Mouse (Mus musculus) heart, embryonic 12.5 days (tissue): ENCODE data around the gene Ugt2b34. TPM values are rescaled to one million over a fixed set of nuclear protein-coding genes. Genes with fewer than 3 reads are reported as not detected.

Experiments
- ATAC-seq: fragments of 200-750 bp; cut with Nextera tagmentation; 2 replicates; pipeline ENCODE4 v1.8.0; 2017; ENCODE audit warnings: moderate TSS enrichment, moderate library complexity; ENCODE audit not compliant: insufficient number of reproducible peaks, low FRiP score
- H3K27ac ChIP-seq: fragments of 300-500 bp; sonication (generic); 2 replicates; pipeline ENCODE4 v1.5.1; 2016; ENCODE audit warnings: mild to moderate bottlenecking, moderate library complexity; ENCODE audit not compliant: poor library complexity, severe bottlenecking
- H3K27me3 ChIP-seq: fragments of 300-500 bp; sonication (generic); replicated peaks from 2 replicates; pipeline ENCODE4 v1.6.1; 2016; ENCODE audit warnings: mild to moderate bottlenecking, moderate library complexity
- H3K36me3 ChIP-seq: fragments of 300-500 bp; sonication (generic); 2 replicates; pipeline ENCODE4 v1.6.1; 2016; ENCODE audit warnings: mild to moderate bottlenecking, moderate library complexity
- H3K4me1 ChIP-seq: fragments of 300-500 bp; sonication (generic); replicated peaks from 2 replicates; pipeline ENCODE4 v1.6.1; 2016; ENCODE audit warnings: mild to moderate bottlenecking
- H3K4me2 ChIP-seq: fragments of 300-500 bp; sonication (generic); 2 replicates; pipeline ENCODE4 v1.6.1; 2016; ENCODE audit warnings: mild to moderate bottlenecking, moderate library complexity
- H3K4me3 ChIP-seq: fragments of 300-500 bp; sonication (generic); 2 replicates; pipeline ENCODE4 v1.5.1; 2016; ENCODE audit warnings: mild to moderate bottlenecking
- H3K9ac ChIP-seq: fragments of 300-500 bp; sonication (generic); 2 replicates; pipeline ENCODE4 v1.6.1; 2016; ENCODE audit warnings: mild to moderate bottlenecking, moderate library complexity
- H3K9me3 ChIP-seq: fragments of 300-500 bp; sonication (generic); replicated peaks from 2 replicates; pipeline ENCODE4 v1.6.1; 2016; ENCODE audit warnings: mild to moderate bottlenecking, moderate library complexity
- WGBS: fragments of 180-500 bp; shearing (Covaris S2); methylation state at CpG from one replicate; pipeline ENCODE4 v1.1.7; 2016; 5-methylcytosine and 5-hydroxymethylcytosine counted together
- polyA plus RNA-seq: library from polyadenylated mRNA; unstranded; fragments of >200 nt; fragmentation: Nextera tagmentation; extraction: Ambion mirVana; gene quantifications from 2 replicates; pipeline ENCODE4 v1.2.1, GENCODE M21; 2016

Ugt2b34 gene
- polyA plus RNA-seq: 0.10 and 0.46 TPM in 2 replicates

- ATAC-seq: no peak
- no peaks in the 10 kb centered on the region for H3K27me3 ChIP-seq
- 53% methylated on average over 1 of the region's 1 CpGs for WGBS
Observed at GRCm38 (mm10) chr5:86906758-86907157, at the start of gene Ugt2b34. Gene Ugt2b34 (minus strand): TSS chr5:86906937.

GRCm38 (mm10) chr5:86942111-86942510 is 35.4 kb upstream of the Ugt2b34 start:
- Histone ChIP-seq H3K4me2 (no peak overlapping the region), H3K27ac (no peak overlapping the region), H3K9me3 (no peaks in the 10 kb centered on the region), H3K4me1 (no peaks in the 10 kb centered on the region), H3K36me3 (no peaks in the 10 kb centered on the region), H3K27me3 (no peaks in the 10 kb centered on the region), H3K9ac (no peak overlapping the region), H3K4me3 (no peak overlapping the region)
- no peak for ATAC-seq
- WGBS: 76% methylated on average over 2 of the region's 2 CpGs

More at GRCm38 (mm10) chr5:86906758-86907157, at the start of gene Ugt2b34:
- Histone ChIP-seq H3K4me2 (no peak within 1 kb of the TSS), H3K36me3 (no peaks in the 10 kb centered on the region), H3K9ac (no peak within 1 kb of the TSS), H3K4me3 (no peak within 1 kb of the TSS), H3K9me3 (no peaks in the 10 kb centered on the region), H3K27ac (no peak within 1 kb of the TSS), H3K4me1 (no peaks in the 10 kb centered on the region)

GRCm38 (mm10) chr5:86926426-86926825 is 19.7 kb upstream of the Ugt2b34 start, which contains the start of gene Ugt2b1:
Gene Ugt2b1 (minus strand): TSS chr5:86926530.
- Histone ChIP-seq H3K4me3 (no peak within 1 kb of the TSS), H3K27ac (no peak within 1 kb of the TSS), H3K9me3 (no peaks in the 10 kb centered on the region), H3K27me3 (no peaks in the 10 kb centered on the region), H3K36me3 (no peaks in the 10 kb centered on the region), H3K9ac (no peak within 1 kb of the TSS), H3K4me2 (no peak within 1 kb of the TSS), H3K4me1 (no peaks in the 10 kb centered on the region)
- WGBS: 69% methylated on average over 2 of the region's 2 CpGs
- ATAC-seq: no peak

GRCm38 (mm10) chr5:86920661-86921233 is 14.0 kb upstream of the Ugt2b34 start:
- H3K4me3 ChIP-seq: no peak overlapping the region
- ATAC-seq: no peak
- WGBS: 68% methylated on average over 3 of the region's 3 CpGs
- no peaks in the 10 kb centered on the region for H3K4me1 ChIP-seq
- no peaks in the 10 kb centered on the region for H3K9me3 ChIP-seq
- H3K27me3 ChIP-seq: no peaks in the 10 kb centered on the region
- no peak overlapping the region for H3K4me2 ChIP-seq
- H3K36me3 ChIP-seq: no peaks in the 10 kb centered on the region
- H3K9ac ChIP-seq: no peak overlapping the region
- no peak overlapping the region for H3K27ac ChIP-seq

- Histone ChIP-seq H3K27me3 (no peaks in the 10 kb centered on the region), H3K36me3 (no peaks in the 10 kb centered on the region), H3K4me3 (no peak overlapping the region), H3K4me1 (no peaks in the 10 kb centered on the region), H3K9me3 (no peaks in the 10 kb centered on the region), H3K27ac (no peak overlapping the region), H3K9ac (no peak overlapping the region), H3K4me2 (no peak overlapping the region)
- ATAC-seq: no peak
- WGBS: 78% methylated on average over 3 of the region's 3 CpGs
Observed at GRCm38 (mm10) chr5:86911357-86912099, 4.8 kb upstream of the Ugt2b34 start.

- Histone ChIP-seq H3K9ac (no peak overlapping the region), H3K4me3 (no peak overlapping the region), H3K4me2 (no peak overlapping the region), H3K27ac (no peak overlapping the region), H3K4me1 (no peaks in the 10 kb centered on the region), H3K9me3 (no peaks in the 10 kb centered on the region), H3K27me3 (no peaks in the 10 kb centered on the region), H3K36me3 (no peaks in the 10 kb centered on the region)
- WGBS: 65% methylated on average over 1 of the region's 1 CpGs
- ATAC-seq: no peak
Observed at GRCm38 (mm10) chr5:86910770-86911169, 4.0 kb upstream of the Ugt2b34 start.

GRCm38 (mm10) chr5:86889933-86890332 is 16.8 kb downstream of the Ugt2b34 start:
- H3K27me3 ChIP-seq: no peaks in the 10 kb centered on the region
- H3K4me2 ChIP-seq: no peak overlapping the region
- WGBS: 77% methylated on average over 1 of the region's 1 CpGs
- no peak overlapping the region for H3K27ac ChIP-seq
- ATAC-seq: no peak
- no peaks in the 10 kb centered on the region for H3K9me3 ChIP-seq
- no peaks in the 10 kb centered on the region for H3K4me1 ChIP-seq
- no peak overlapping the region for H3K4me3 ChIP-seq
- no peaks in the 10 kb centered on the region for H3K36me3 ChIP-seq
- H3K9ac ChIP-seq: no peak overlapping the region

GRCm38 (mm10) chr5:86888420-86888819 is 18.3 kb downstream of the Ugt2b34 start:
- no peak overlapping the region for H3K4me3 ChIP-seq
- H3K9ac ChIP-seq: no peak overlapping the region
- no peaks in the 10 kb centered on the region for H3K27me3 ChIP-seq
- no peak overlapping the region for H3K27ac ChIP-seq
- H3K9me3 ChIP-seq: no peaks in the 10 kb centered on the region
- H3K36me3 ChIP-seq: no peaks in the 10 kb centered on the region
- no peaks in the 10 kb centered on the region for H3K4me1 ChIP-seq
- 82% methylated on average over 1 of the region's 1 CpGs for WGBS
- no peak overlapping the region for H3K4me2 ChIP-seq
- ATAC-seq: no peak

- Histone ChIP-seq H3K27ac (no peak overlapping the region), H3K9ac (no peak overlapping the region), H3K9me3 (peaks cover 6% of the 10 kb centered on the region; the same call in 1 of the 2 replicates), H3K4me3 (no peak overlapping the region), H3K4me2 (no peak overlapping the region), H3K27me3 (no peaks in the 10 kb centered on the region), H3K36me3 (no peaks in the 10 kb centered on the region), H3K4me1 (no peaks in the 10 kb centered on the region)
- ATAC-seq: no peak
- 86% methylated on average over 1 of the region's 1 CpGs for WGBS
Observed at GRCm38 (mm10) chr5:86887081-86887480, 19.7 kb downstream of the Ugt2b34 start.

GRCm38 (mm10) chr5:86886620-86887019 is 20.1 kb downstream of the Ugt2b34 start:
- ATAC-seq: no peak
- no peaks in the 10 kb centered on the region for H3K27me3 ChIP-seq
- no peak overlapping the region for H3K4me3 ChIP-seq
- no peak overlapping the region for H3K9ac ChIP-seq
- no peak overlapping the region for H3K27ac ChIP-seq
- no peaks in the 10 kb centered on the region for H3K4me1 ChIP-seq
- no peaks in the 10 kb centered on the region for H3K36me3 ChIP-seq
- H3K9me3 ChIP-seq: peaks cover 8% of the 10 kb centered on the region; the same call in 1 of the 2 replicates
- 41% methylated on average over 3 of the region's 3 CpGs for WGBS
- H3K4me2 ChIP-seq: no peak overlapping the region

- Histone ChIP-seq H3K4me3 (no peak overlapping the region), H3K36me3 (no peaks in the 10 kb centered on the region), H3K4me1 (0 out of 2 replicates have a peak, but pooled peaks cover 4% of the 10 kb centered on the region), H3K27ac (no peak overlapping the region), H3K9ac (no peak overlapping the region), H3K27me3 (no peaks in the 10 kb centered on the region), H3K9me3 (0 out of 2 replicates have a peak, but pooled peaks cover 3% of the 10 kb centered on the region), H3K4me2 (no peak overlapping the region)
- 35% methylated on average over 1 of the region's 1 CpGs for WGBS
- ATAC-seq: no peak
Observed at GRCm38 (mm10) chr5:86871877-86872276, 34.9 kb downstream of the Ugt2b34 start.
